Mouse (Mus musculus) embryonic facial prominence, embryonic 12.5 days (tissue): ENCODE measurements around the gene Nrap. TPM values are rescaled to one million over a fixed set of nuclear protein-coding genes. Genes with fewer than 3 reads are reported as not detected.
A peak's percentile ranks its signal among the peaks of the same experiment; 100 is the strongest.

Source experiments
- ATAC-seq: fragments of 200-750 bp; cut with Nextera tagmentation; 2 replicates; pipeline ENCODE4 v1.8.0; 2017; ENCODE audit not compliant: insufficient number of reproducible peaks, insufficient read depth, low FRiP score, low TSS enrichment
- H3K27ac ChIP-seq: fragments of 300-500 bp; sonication (generic); 2 replicates; pipeline ENCODE4 v1.5.1; 2016; ENCODE audit warnings: mild to moderate bottlenecking
- H3K27me3 ChIP-seq: fragments of 300-500 bp; sonication (generic); 2 replicates; pipeline ENCODE4 v1.6.1; 2016; ENCODE audit warnings: mild to moderate bottlenecking, moderate library complexity
- H3K36me3 ChIP-seq: fragments of 300-500 bp; sonication (generic); 2 replicates; pipeline ENCODE4 v1.6.1; 2016; ENCODE audit warnings: mild to moderate bottlenecking
- H3K4me1 ChIP-seq: fragments of 300-500 bp; sonication (generic); 2 replicates; pipeline ENCODE4 v1.6.1; 2016
- H3K4me2 ChIP-seq: fragments of 300-500 bp; sonication (generic); replicated peaks from 2 replicates; pipeline ENCODE4 v1.6.1; 2016; ENCODE audit warnings: mild to moderate bottlenecking, moderate library complexity
- H3K4me3 ChIP-seq: fragments of 300-500 bp; sonication (generic); 2 replicates; pipeline ENCODE4 v1.5.1; 2016; ENCODE audit warnings: mild to moderate bottlenecking
- H3K9ac ChIP-seq: fragments of 300-500 bp; sonication (generic); 2 replicates; pipeline ENCODE4 v1.6.1; 2016; ENCODE audit warnings: mild to moderate bottlenecking, moderate library complexity
- H3K9me3 ChIP-seq: fragments of 300-500 bp; sonication (generic); 2 replicates; pipeline ENCODE4 v1.6.1; 2016; ENCODE audit warnings: mild to moderate bottlenecking, moderate library complexity
- WGBS: fragments of 180-500 bp; shearing (Covaris S2); methylation state at CpG from one replicate; pipeline ENCODE4 v1.1.7; 2016; 5-methylcytosine and 5-hydroxymethylcytosine counted together
- polyA plus RNA-seq: library from polyadenylated mRNA; unstranded; fragments of >200 nt; fragmentation: Nextera tagmentation; extraction: Ambion mirVana; gene quantifications from 2 replicates; pipeline ENCODE4 v1.2.1, GENCODE M21; 2016

The Nrap gene
- polyA plus RNA-seq: 0.19 and 0.34 TPM in 2 replicates

- ATAC-seq: no peak
- Histone ChIP-seq H3K9ac (no peak within 1 kb of the TSS), H3K4me2 (no peak within 1 kb of the TSS), H3K9me3 (no peaks in the 10 kb centered on the region), H3K27ac (no peak within 1 kb of the TSS), H3K4me1 (no peaks in the 10 kb centered on the region), H3K36me3 (no peaks in the 10 kb centered on the region), H3K27me3 (0 out of 2 replicates have a peak, but pooled peaks cover 3% of the 10 kb centered on the region), H3K4me3 (no peak within 1 kb of the TSS)
- 83% methylated on average over 11 of the region's 11 CpGs for WGBS
Observed at GRCm38 (mm10) chr19:56389879-56390278, at the start of gene Nrap. Nrap (minus strand) TSS chr19:56390037.

GRCm38 (mm10) chr19:56439072-56439434, 49.2 kb upstream of the Nrap start:
- Histone ChIP-seq H3K4me3 (no peak overlapping the region), H3K9ac (no peak overlapping the region), H3K36me3 (peaks cover 20% of the 10 kb centered on the region), H3K9me3 (no peaks in the 10 kb centered on the region), H3K4me1 (peaks cover 2% of the 10 kb centered on the region; the same call in 1 of the 2 replicates), H3K27me3 (no peaks in the 10 kb centered on the region), H3K27ac (no peak overlapping the region), H3K4me2 (no peak overlapping the region)
- WGBS: 90% methylated on average over 6 of the region's 6 CpGs
- ATAC-seq: no peak

- peaks cover 20% of the 10 kb centered on the region for H3K36me3 ChIP-seq
Observed at GRCm38 (mm10) chr19:56438357-56439071, 48.7 kb upstream of the Nrap start.

GRCm38 (mm10) chr19:56436380-56436779, 46.5 kb upstream of the Nrap start:
- Histone ChIP-seq H3K27ac (no peak overlapping the region), H3K9ac (no peak overlapping the region), H3K4me2 (no peak overlapping the region), H3K4me3 (no peak overlapping the region), H3K27me3 (no peaks in the 10 kb centered on the region), H3K4me1 (peaks cover 12% of the 10 kb centered on the region), H3K9me3 (no peaks in the 10 kb centered on the region), H3K36me3 (peaks cover 20% of the 10 kb centered on the region)
- WGBS: 81% methylated on average over 13 of the region's 13 CpGs
- no peak for ATAC-seq

More at GRCm38 (mm10) chr19:56438357-56439071, 48.7 kb upstream of the Nrap start:
- Histone ChIP-seq H3K4me3 (no peak overlapping the region), H3K27ac (no peak overlapping the region), H3K4me1 (peaks cover 2% of the 10 kb centered on the region; the same call in 1 of the 2 replicates), H3K4me2 (no peak overlapping the region), H3K9me3 (no peaks in the 10 kb centered on the region), H3K9ac (no peak overlapping the region), H3K27me3 (no peaks in the 10 kb centered on the region)
- 74% methylated on average over 7 of the region's 7 CpGs for WGBS
- ATAC-seq: no peak

GRCm38 (mm10) chr19:56433581-56433980, 43.7 kb upstream of the Nrap start:
- Histone ChIP-seq H3K4me3 (no peak overlapping the region), H3K27ac (no peak overlapping the region)
- 91% methylated on average over 7 of the region's 7 CpGs for WGBS

GRCm38 (mm10) chr19:56432706-56433105, 42.9 kb upstream of the Nrap start:
- Histone ChIP-seq H3K9ac (no peak overlapping the region), H3K4me3 (no peak overlapping the region), H3K4me2 (no peak overlapping the region), H3K36me3 (peaks cover 20% of the 10 kb centered on the region), H3K4me1 (peaks cover 12% of the 10 kb centered on the region), H3K27me3 (no peaks in the 10 kb centered on the region), H3K27ac (no peak overlapping the region), H3K9me3 (no peaks in the 10 kb centered on the region)
- WGBS: 48% methylated on average over 10 of the region's 10 CpGs
- ATAC-seq: no peak

More at GRCm38 (mm10) chr19:56433581-56433980, 43.7 kb upstream of the Nrap start:
- Histone ChIP-seq H3K27me3 (no peaks in the 10 kb centered on the region), H3K4me1 (peaks cover 12% of the 10 kb centered on the region), H3K36me3 (peaks cover 20% of the 10 kb centered on the region), H3K9me3 (no peaks in the 10 kb centered on the region), H3K9ac (no peak overlapping the region), H3K4me2 (no peak overlapping the region)
- ATAC-seq: no peak

- 53% methylated on average over 8 of the region's 8 CpGs for WGBS
- H3K27ac ChIP-seq: no peak overlapping the region
- H3K36me3 ChIP-seq: peaks cover 6% of the 10 kb centered on the region; the same call in 1 of the 2 replicates
- no peak overlapping the region for H3K4me3 ChIP-seq
- no peaks in the 10 kb centered on the region for H3K27me3 ChIP-seq
- H3K4me1 ChIP-seq: peaks cover 9% of the 10 kb centered on the region
- no peak overlapping the region for H3K4me2 ChIP-seq
- no peak for ATAC-seq
- no peaks in the 10 kb centered on the region for H3K9me3 ChIP-seq
- H3K9ac ChIP-seq: no peak overlapping the region
Observed at GRCm38 (mm10) chr19:56430369-56430768, 40.5 kb upstream of the Nrap start.

- no peaks in the 10 kb centered on the region for H3K36me3 ChIP-seq
- no peak overlapping the region for H3K4me2 ChIP-seq
- peaks cover 10% of the 10 kb centered on the region for H3K4me1 ChIP-seq
- H3K9ac ChIP-seq: no peak overlapping the region
- no peaks in the 10 kb centered on the region for H3K27me3 ChIP-seq
- no peak overlapping the region for H3K4me3 ChIP-seq
- no peaks in the 10 kb centered on the region for H3K9me3 ChIP-seq
- no peak overlapping the region for H3K27ac ChIP-seq
- 72% methylated on average over 9 of the region's 9 CpGs for WGBS
- no peak for ATAC-seq
Observed at GRCm38 (mm10) chr19:56425492-56425891, 35.7 kb upstream of the Nrap start.

- 77% methylated on average over 17 of the region's 17 CpGs for WGBS
- no peak overlapping the region for H3K4me3 ChIP-seq
- no peak overlapping the region for H3K27ac ChIP-seq
- no peaks in the 10 kb centered on the region for H3K9me3 ChIP-seq
- H3K27me3 ChIP-seq: no peaks in the 10 kb centered on the region
- no peak overlapping the region for H3K9ac ChIP-seq
- no peak for ATAC-seq
- no peak overlapping the region for H3K4me2 ChIP-seq
- H3K36me3 ChIP-seq: no peaks in the 10 kb centered on the region
- H3K4me1 ChIP-seq: peaks cover 10% of the 10 kb centered on the region
Observed at GRCm38 (mm10) chr19:56424606-56425395, 35.0 kb upstream of the Nrap start.

GRCm38 (mm10) chr19:56423370-56423769, 33.5 kb upstream of the Nrap start:
- H3K4me2 ChIP-seq: no peak overlapping the region
- WGBS: 43% methylated on average over 12 of the region's 12 CpGs

GRCm38 (mm10) chr19:56422476-56423338, 32.9 kb upstream of the Nrap start:
- no peaks in the 10 kb centered on the region for H3K9me3 ChIP-seq
- H3K36me3 ChIP-seq: no peaks in the 10 kb centered on the region
- 21% methylated on average over 14 of the region's 14 CpGs for WGBS
- peaks cover 10% of the 10 kb centered on the region for H3K4me1 ChIP-seq
- ATAC-seq: 0 out of 2 replicates have a peak, but pooled peaks have one; percentile 30
- no peak overlapping the region for H3K4me2 ChIP-seq
- H3K4me3 ChIP-seq: no peak overlapping the region
- 0 out of 2 replicates have a peak overlapping the region, but pooled peaks have one; percentile 57 for H3K27ac ChIP-seq
- H3K27me3 ChIP-seq: no peaks in the 10 kb centered on the region
- no peak overlapping the region for H3K9ac ChIP-seq

More at GRCm38 (mm10) chr19:56423370-56423769, 33.5 kb upstream of the Nrap start:
- H3K4me3 ChIP-seq: no peak overlapping the region
- peaks cover 10% of the 10 kb centered on the region for H3K4me1 ChIP-seq
- H3K27me3 ChIP-seq: no peaks in the 10 kb centered on the region
- no peaks in the 10 kb centered on the region for H3K36me3 ChIP-seq
- H3K27ac ChIP-seq: no peak overlapping the region
- no peak for ATAC-seq
- H3K9me3 ChIP-seq: no peaks in the 10 kb centered on the region
- H3K9ac ChIP-seq: no peak overlapping the region
